Mouse (Mus musculus) urinary bladder, postnatal 4 days (tissue): Measurements from ENCODE around the gene Rere.
A peak's percentile ranks its signal among the peaks of the same experiment; 100 is the strongest.

Source experiments
- DNase-seq, 2 experiments: peaks; one replicate each; pipeline ENCODE4 v3.0.0; 2021 to 2022; ENCODE audit warnings: low spot score in 2 of 2

Rere gene

DNA sequence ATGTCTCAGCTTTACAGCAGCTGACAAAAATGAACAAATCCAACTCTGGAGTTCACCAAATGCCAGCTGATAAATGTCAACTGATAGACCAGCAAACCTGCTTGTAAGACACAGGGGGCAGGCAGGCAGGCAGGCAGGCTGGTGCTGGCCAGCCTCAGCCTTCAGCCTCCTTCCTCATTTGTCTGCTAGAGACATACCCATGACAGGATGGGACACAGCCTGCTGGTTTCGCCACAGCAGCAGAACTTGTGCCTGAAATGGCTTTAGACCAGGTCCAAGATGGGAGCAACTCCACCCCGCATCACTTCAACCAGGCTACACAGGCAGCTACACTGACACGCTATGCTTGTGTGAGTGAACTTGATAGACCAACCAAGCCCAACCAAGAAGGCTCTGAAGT lies 324.4 kb downstream of the Rere start:
- DNase-seq: no peak

GRCm38 (mm10) chr4:150606449-150607161 lies 325.2 kb downstream of the Rere start:
- DNase-seq: no peak

GRCm38 (mm10) chr4:150608670-150609069 lies 327.2 kb downstream of the Rere start:
- DNase-seq: no peak

DNA sequence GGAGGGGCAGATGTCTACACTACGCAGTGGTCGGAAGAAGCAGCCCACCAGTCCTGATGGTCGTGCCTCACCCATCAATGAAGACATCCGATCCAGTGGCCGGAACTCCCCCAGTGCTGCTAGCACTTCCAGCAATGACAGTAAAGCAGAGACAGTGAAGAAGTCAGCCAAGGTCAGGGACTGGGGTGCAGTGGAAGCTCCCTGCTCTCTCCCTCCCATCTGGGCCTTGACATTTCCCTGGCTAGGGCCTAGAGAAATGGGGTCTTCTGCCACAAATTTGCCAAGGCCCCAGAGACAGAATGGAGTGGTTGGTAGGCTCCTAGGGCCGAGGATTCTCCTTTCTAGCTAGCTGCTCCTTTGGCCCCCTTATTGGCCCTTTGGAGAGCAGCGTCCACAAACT lies 332.3 kb downstream of the Rere start:
- no peak for DNase-seq

- DNase-seq: no peak
Measured at GRCm38 (mm10) chr4:150615251-150616028, 334.0 kb downstream of the Rere start.

DNA sequence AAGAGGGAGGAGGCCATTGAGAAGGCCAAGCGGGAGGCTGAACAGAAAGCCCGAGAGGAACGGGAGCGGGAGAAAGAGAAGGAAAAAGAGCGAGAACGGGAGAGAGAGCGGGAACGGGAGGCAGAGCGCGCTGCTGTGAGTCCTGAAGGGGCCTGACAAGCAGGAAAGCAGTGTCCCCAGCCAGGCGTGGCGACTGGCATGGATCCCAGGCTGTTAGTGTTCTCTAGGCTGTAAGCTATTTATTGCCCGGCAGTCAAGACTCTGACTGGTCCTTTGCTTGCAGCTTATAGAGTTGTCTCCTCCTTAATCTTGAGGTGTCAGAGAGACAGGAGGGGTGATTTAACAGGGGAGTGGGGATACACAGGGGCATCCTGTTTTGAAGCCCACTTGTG lies 334.6 kb downstream of the Rere start:
- DNase-seq: no peak

- no peak for DNase-seq
Measured at GRCm38 (mm10) chr4:150616841-150617240, 335.4 kb downstream of the Rere start.

- DNase-seq: no peak
Measured at GRCm38 (mm10) chr4:150619011-150619410, 337.6 kb downstream of the Rere start.

- no peak for DNase-seq
Measured at GRCm38 (mm10) chr4:150622641-150623040, 341.2 kb downstream of the Rere start.

DNA sequence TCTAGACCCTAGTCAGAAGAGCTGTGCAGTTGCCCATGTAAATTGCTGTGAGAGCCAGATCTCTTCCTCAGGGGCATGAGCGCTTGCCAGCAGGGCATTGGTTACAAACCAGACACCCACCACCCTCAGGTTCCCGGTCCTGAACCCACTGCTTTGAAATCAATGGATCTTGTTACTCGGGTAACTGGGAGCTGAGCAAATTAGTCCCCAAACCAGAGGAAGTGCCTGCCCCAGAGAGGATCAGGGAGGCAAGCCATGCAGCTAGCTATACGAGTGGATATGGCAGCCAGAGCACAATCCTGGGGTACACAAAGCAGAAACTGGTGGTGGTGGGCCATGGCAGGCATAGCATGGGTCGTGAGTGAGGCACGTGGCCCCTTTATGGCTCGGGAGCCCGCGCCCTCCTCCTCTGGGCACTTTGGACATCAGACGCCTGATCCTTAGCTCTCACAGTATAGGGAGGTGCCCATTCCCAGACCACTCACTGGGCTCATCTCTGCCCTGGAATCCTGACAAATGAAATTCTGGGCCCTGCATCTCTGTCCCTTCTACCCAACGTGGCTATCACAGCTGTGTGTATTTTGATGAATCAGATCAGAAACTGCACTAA lies 342.9 kb downstream of the Rere start:
- no peak for DNase-seq

DNA sequence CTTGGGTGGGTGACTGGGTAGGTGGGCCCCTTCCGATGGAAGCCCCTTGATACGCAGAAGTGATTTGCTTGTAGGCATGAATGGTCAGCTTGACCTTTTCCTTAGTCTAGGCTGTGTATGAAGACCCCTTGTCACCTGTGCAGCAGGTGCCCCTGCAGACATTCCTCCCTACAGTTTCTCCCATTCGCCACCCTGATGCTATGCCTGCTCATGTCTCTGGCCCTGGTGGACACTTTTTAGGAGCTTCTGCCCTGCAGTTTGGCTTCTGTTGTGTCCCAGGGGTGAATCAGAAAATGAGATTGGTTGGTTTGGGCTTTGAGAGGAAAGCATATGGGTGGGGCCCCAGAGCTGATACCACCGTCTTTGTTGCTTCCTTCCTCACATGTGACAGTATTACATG lies 343.5 kb downstream of the Rere start:
- DNase-seq: no peak

- peak in 1 of 2 experiments; percentile 49 for DNase-seq
Measured at GRCm38 (mm10) chr4:150625425-150625824, 344.0 kb downstream of the Rere start.

DNA sequence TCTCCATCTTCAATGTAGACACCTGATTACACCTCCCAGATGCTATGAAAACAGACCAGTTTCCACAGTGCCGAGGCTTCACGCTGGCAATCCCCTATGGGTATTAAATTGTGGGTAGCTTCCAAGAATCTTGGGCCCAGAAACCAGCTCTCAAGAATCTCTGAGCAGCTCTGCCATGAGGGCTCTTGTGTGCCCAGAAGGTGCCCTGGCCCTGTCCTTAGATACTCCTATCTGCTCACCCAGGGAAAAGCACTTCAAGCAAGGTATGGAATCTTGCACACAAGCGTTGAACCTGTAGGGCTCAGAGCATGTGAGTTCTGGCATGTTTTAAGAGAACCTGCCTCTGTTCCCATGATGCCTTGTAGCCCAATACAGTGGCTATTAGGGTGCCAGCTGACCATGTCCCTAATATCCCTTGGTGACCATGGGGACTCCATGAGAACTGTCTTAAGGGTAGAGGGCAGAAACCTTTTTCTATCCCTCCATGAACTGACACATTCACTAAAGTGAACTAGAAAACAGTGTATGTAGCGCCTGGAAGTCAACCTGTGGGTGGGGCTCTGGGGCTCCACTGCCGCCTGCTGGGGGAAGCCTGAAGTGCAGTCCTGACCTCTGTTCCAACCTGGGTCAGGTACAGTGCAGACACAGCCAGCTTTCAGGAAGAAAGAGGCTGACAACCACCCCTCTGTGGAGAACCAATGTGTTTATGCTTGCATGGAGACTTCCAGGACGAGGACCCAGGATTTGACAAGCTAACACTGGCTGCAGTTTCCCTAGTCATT lies 344.7 kb downstream of the Rere start:
- no peak for DNase-seq

GRCm38 (mm10) chr4:150629266-150629665 lies 347.8 kb downstream of the Rere start:
- no peak for DNase-seq

GRCm38 (mm10) chr4:150635568-150635967 lies 354.1 kb downstream of the Rere start:
- no peak for DNase-seq

DNA sequence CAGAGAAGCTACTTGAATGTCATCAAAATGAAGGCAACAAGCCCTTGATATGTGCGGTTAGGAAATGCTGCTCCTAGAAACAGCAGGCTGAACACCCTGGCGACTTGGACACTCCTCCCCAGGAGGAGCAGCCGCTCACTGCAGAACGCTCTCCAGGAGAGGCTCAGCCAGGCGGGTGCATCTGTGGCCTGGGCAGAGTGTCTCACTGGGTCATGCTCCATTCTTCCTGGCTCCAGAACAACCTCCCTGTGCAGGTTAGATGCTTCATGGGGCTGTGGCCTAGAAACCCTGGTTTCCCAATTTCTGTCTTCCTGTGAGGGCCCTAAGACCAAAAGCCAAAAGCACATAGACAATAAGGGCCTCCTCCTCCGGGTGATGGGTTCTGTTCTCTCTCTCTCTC lies 355.2 kb downstream of the Rere start:
- no peak for DNase-seq

- no peak for DNase-seq
Measured at GRCm38 (mm10) chr4:150644299-150644698, 362.9 kb downstream of the Rere start.

DNA sequence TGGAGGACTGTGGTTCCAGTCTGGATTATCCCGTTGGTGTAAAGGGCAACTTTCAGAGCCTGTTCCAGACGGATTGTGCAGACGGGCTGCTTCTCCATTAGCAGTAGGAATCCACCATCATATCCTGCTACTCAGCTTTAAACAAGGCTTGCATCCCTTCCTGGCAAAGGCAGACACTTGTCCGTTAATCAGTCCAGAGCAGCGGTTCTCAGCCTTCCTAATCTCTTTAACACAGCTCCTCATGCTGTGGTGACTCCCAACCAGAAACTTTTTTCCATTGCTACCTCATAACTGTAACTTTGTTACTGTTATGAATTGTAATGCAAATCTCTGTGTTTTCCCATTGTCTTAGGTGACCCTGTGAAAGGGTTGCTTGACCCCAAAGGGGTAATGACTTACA lies 367.9 kb downstream of the Rere start:
- no peak for DNase-seq

GRCm38 (mm10) chr4:150651390-150652277 lies 370.2 kb downstream of the Rere start, which contains the start of gene Slc45a1:
TSS of gene Slc45a1 (minus strand) at chr4:150652174.
- no peak for DNase-seq

DNA sequence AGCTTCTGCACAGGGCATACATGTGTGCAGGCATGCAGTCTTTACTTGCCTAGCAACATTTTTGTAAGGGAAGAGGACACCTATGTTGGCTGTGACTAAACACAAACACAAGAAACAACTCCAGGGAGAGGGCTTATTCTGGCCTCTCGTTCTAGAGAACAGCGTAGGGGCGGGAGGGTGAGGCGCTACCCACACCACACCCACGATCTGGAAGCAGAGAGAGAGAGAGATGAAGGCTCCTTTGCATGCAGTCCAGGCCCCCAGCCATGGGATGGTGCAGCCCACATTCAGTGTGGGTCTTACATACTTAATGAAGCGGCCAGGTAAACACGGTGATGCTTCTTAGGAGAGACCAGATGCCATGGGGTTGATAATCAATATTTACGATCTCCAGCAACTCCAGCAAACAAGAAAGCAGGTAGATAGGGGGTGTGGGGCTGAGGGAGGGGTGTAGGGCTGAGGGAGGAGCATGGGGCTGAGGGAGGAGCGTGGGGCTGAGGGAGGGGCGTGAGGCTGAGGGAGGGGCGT lies 371.7 kb downstream of the Rere start:
- DNase-seq: no peak

DNA sequence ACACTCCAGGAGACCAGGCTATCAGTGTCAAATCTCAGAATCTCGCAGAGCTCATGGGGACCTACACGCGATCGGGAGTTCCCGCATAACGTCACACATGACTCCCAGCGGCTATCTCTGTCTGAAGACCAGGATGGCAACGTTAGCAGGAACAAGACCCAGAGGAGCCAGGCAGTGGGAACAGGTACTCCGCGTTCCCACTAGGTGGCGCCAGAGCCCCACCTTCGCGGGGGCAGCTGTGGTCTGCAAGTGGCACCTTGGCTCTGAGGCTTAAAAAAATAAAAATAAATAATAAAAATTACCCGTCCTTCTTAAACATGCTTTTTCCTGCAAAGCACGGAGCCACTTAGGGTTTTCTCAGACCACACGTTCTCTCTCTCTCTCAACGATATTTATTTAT lies 374.5 kb downstream of the Rere start:
- peak; percentile 81 to 87 for DNase-seq
